Mouse (Mus musculus) stomach, embryonic 14.5 days (tissue): ENCODE results near the gene Ripk4. TPM values are rescaled to one million over a fixed set of nuclear protein-coding genes. Genes with fewer than 3 reads are reported as not detected.
A peak's percentile ranks its signal among the peaks of the same experiment; 100 is the strongest.

Source experiments
- ATAC-seq: fragments of 200-750 bp; cut with Nextera tagmentation; 2 replicates; pipeline ENCODE4 v1.8.0; 2017; ENCODE audit warnings: low read depth, moderate TSS enrichment; ENCODE audit not compliant: insufficient number of reproducible peaks, insufficient read depth, low FRiP score
- H3K27ac ChIP-seq: fragments of 300-500 bp; sonication (generic); 2 replicates; pipeline ENCODE4 v1.5.1; 2014; ENCODE audit warnings: mild to moderate bottlenecking, low read length, moderate library complexity, mixed read lengths
- H3K27me3 ChIP-seq: fragments of 300-500 bp; sonication (generic); 2 replicates; pipeline ENCODE4 v1.6.1; 2014; ENCODE audit warnings: low read length, control low read depth, mixed read lengths; ENCODE audit not compliant: control insufficient read depth, insufficient read depth
- H3K36me3 ChIP-seq: fragments of 300-500 bp; sonication (generic); 2 replicates; pipeline ENCODE4 v1.6.1; 2014; ENCODE audit warnings: mild to moderate bottlenecking, control low read depth, low read length, moderate library complexity, mixed read lengths; ENCODE audit not compliant: control insufficient read depth, insufficient read depth
- H3K4me1 ChIP-seq: fragments of 300-500 bp; sonication (generic); 2 replicates; pipeline ENCODE4 v1.6.1; 2014; ENCODE audit warnings: low read length, control low read depth, mixed read lengths; ENCODE audit not compliant: control insufficient read depth, insufficient read depth
- H3K4me2 ChIP-seq: fragments of 300-500 bp; sonication (generic); replicated peaks from 2 replicates; pipeline ENCODE4 v1.6.1; 2014; ENCODE audit warnings: low read depth, low read length, control low read depth
- H3K4me3 ChIP-seq: fragments of 300-500 bp; sonication (generic); 2 replicates; pipeline ENCODE4 v1.5.1; 2014; ENCODE audit warnings: low read depth, low read length, control low read depth
- H3K9ac ChIP-seq: fragments of 300-500 bp; sonication (generic); replicated peaks from 2 replicates; pipeline ENCODE4 v1.6.1; 2014; ENCODE audit warnings: low read depth, mild to moderate bottlenecking, control low read depth, low read length, moderate library complexity, mixed read lengths
- H3K9me3 ChIP-seq: fragments of 300-500 bp; sonication (generic); 2 replicates; pipeline ENCODE4 v1.6.1; 2016; ENCODE audit warnings: low read depth, low read length, control low read depth; ENCODE audit not compliant: control insufficient read depth
- WGBS: fragments of 180-500 bp; shearing (Covaris S2); extraction: QIAGEN DNeasy Blood & Tissue Kit; methylation state at CpG from one replicate; pipeline ENCODE4 v1.1.7; 2014; 5-methylcytosine and 5-hydroxymethylcytosine counted together
- polyA plus RNA-seq: library from polyadenylated mRNA; unstranded; fragments of >200 nt; fragmentation: Nextera tagmentation; extraction: Ambion mirVana; gene quantifications from 2 replicates; pipeline ENCODE4 v1.2.1, GENCODE M21; 2014

Ripk4 gene
- polyA plus RNA-seq, result 24.7 and 25.3 TPM in 2 replicates

DNA sequence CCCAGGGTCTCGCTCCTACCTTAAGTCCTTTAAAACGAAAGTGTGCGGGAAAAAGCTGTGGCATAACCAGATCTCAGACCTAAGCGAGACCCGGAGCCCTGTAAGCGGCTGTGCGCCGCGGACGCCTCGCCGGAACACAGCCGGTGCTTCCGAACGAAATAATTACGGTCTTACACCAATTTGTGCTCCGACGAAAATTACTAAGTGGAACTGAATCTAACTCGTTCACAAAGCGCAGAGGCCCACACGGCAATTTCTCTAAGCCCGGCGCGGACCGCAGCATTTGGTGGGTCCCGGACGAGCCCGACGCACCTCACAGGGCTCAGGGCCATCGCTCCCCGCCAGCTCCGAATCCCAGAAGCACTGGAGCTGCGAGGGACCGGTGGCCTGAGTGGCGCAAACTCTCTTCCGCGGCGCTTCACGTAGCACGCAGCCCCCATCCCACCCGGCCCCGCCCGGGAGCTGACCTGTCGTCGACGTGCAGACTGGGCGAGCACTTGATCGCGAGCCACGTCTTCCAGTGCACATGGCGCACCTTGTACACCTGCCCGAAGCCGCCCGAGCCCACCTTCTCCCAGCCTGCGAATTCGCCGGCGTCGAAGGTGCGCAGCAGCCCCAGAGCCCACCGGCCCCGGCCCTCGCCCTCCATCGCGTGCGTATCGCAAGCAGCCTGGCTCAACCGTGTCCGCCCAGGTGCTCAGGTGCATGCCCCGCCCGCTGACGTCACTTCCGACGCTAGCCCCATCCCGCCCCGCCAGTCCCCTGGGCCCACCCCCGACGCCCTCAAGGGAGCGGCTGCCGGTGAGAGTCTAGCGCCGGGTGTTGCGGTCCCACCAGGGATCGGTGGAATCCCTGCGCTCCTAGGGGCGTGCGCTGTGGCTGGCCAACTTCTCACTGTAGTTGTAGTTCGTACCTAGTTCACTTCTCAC lies at the start of gene Ripk4:
Gene Ripk4, minus strand, starts transcription at position 727 of the 929 bp plus-strand sequence.
- Histone ChIP-seq H3K9me3 (no peaks in the 10 kb centered on the region), H3K4me1 (no peaks in the 10 kb centered on the region), H3K4me2 (peak within 1 kb of the TSS; percentile 57), H3K4me3 (peak within 1 kb of the TSS; percentile 50), H3K9ac (peak within 1 kb of the TSS; percentile 41), H3K27me3 (peaks cover 12% of the 10 kb centered on the region), H3K36me3 (no peaks in the 10 kb centered on the region), H3K27ac (peak within 1 kb of the TSS; percentile 44; the same call in 1 of the 2 replicates)
- WGBS, result under 1% methylated on average over 88 of the region's 88 CpGs
- peak; percentile 87 for ATAC-seq

DNA sequence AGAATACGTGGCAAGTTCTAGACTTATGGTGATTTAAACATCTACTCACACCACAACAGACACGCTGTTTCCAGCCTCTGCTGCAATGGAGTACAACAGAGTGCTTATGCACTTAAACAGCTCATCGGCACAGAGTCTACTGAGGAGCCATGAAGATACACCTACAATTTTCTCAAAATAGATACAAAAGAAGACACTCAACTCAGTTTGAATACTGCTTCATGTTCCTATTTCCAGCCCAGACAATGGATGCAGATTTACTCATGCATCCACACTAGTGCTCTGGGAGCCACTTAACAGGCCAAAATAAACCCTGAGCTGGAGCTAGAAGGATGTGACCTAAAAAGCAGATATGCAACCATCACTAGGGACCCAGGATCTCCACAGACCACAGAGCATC lies 45.3 kb upstream of the Ripk4 start:
- Histone ChIP-seq H3K4me2 (no peak overlapping the region), H3K9me3 (no peaks in the 10 kb centered on the region), H3K4me1 (no peaks in the 10 kb centered on the region), H3K9ac (no peak overlapping the region), H3K4me3 (no peak overlapping the region), H3K27ac (no peak overlapping the region), H3K36me3 (peaks cover 72% of the 10 kb centered on the region), H3K27me3 (no peaks in the 10 kb centered on the region)
- no peak for ATAC-seq
- WGBS, result 91% methylated on average over 3 of the region's 3 CpGs

DNA sequence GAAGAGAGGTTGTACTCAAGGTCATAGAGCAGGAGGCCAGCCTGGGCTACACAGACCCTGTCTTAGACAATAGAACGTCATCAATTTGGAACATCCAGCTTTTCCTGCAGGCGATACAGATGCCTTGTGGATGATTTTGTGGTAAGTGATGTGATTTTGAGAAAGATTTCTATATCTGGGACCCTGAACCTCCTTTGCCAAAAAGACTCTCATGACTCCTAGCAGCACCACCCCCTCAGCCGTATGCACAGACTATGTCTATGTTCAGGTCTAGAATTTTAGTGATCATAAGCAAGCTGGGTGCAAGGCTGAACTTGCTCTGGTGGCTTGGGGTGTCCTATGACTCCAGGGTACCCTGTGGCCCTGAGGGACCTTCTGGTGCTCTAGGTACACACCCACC lies 42.1 kb upstream of the Ripk4 start:
- Histone ChIP-seq H3K4me3 (no peak overlapping the region), H3K27ac (no peak overlapping the region), H3K4me1 (no peaks in the 10 kb centered on the region), H3K27me3 (no peaks in the 10 kb centered on the region), H3K4me2 (no peak overlapping the region), H3K9ac (no peak overlapping the region), H3K9me3 (no peaks in the 10 kb centered on the region), H3K36me3 (peaks cover 61% of the 10 kb centered on the region)
- 96% methylated on average over 3 of the region's 3 CpGs for WGBS
- ATAC-seq, result no peak

DNA sequence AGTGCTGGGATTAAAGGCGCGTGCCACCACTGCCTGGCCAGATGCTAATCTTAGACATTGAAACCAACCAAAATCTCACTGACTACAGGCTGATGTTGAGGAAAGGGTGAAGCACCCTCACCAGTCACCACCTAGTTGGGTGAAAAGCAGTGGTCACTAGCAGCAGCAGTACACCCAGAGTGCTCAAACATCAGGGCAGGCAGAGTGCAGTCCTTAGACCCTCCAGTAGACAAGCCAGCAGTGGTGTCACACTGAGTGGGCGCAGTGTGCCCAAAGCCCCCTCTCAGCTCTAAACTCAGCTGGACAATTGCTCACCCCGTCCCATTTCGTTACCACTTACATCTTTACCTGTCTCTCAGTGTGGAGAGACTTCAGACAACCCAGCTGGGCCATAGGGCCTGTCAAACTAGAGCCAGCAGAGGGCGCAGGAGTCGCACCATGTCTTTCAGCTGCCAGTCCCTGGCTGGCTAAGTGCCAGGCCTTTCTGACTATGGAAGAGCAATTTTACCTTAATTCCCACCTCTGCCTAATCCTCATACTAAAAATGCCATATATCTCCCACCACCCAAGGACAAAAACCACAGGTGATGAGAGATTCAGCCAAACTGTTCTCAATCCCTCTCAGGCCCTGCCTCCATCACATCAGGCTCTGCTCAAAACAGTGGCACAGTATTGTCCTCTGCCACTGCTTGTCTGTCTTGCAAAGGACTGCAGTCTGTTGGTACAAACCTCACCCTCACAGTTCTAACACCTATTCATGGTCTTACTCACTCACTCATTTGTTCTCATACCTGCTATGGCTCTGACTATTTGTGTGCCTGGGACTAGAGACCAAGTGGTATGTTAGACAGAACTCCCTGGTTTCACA lies 41.3 kb upstream of the Ripk4 start:
- Histone ChIP-seq H3K4me3 (no peak overlapping the region), H3K9me3 (no peaks in the 10 kb centered on the region), H3K27ac (no peak overlapping the region), H3K4me2 (no peak overlapping the region), H3K36me3 (peaks cover 55% of the 10 kb centered on the region), H3K27me3 (no peaks in the 10 kb centered on the region), H3K4me1 (no peaks in the 10 kb centered on the region), H3K9ac (no peak overlapping the region)
- ATAC-seq, result no peak
- 81% methylated on average over 7 of the region's 7 CpGs for WGBS

DNA sequence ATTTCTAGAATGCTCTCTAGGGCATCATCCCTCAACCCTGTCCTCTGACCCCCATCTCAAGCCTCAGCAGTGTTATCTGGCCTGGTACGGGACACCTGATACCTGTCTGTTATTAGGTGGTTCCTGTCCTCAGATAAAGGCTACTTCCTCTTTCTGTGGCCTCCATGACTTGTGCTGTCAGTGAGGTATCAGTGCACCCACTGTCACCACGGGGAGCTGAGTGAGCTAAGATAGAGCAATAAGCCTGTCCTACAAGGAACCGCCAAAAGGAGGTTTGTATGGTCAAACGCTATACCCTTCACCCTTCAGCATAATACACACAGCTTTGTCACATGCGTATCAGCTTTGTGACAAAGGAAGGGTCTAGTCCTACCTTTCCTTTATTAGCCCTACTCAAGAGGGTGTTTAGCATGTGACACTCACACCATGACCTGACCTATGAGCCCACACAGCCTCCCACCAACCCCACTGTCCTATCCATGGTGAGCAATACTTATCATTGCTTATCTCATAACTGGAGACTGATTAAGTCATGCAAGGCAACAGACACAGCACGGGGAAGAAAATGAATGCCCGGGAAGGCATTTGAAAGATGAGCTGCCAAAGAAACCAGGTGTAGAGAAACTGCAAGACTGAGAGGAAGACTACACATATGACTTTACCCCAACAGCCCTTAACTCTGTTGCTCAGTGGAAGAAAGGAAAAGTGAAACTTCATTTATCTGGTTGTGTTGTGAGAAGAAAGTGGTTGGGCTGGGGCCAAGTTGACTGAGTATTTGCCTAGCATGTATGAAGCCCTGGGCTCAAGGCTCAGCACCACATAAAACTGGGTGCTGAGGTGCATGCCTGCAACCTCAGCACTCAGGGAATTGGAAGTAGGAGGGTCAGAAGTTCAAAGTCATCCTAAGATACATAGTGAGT lies 34.6 kb upstream of the Ripk4 start:
- Histone ChIP-seq H3K36me3 (peaks cover 39% of the 10 kb centered on the region), H3K4me2 (no peak overlapping the region), H3K27ac (no peak overlapping the region), H3K9ac (no peak overlapping the region), H3K4me3 (no peak overlapping the region), H3K9me3 (no peaks in the 10 kb centered on the region), H3K27me3 (no peaks in the 10 kb centered on the region), H3K4me1 (no peaks in the 10 kb centered on the region)
- 85% methylated on average over 7 of the region's 7 CpGs for WGBS
- no peak for ATAC-seq

DNA sequence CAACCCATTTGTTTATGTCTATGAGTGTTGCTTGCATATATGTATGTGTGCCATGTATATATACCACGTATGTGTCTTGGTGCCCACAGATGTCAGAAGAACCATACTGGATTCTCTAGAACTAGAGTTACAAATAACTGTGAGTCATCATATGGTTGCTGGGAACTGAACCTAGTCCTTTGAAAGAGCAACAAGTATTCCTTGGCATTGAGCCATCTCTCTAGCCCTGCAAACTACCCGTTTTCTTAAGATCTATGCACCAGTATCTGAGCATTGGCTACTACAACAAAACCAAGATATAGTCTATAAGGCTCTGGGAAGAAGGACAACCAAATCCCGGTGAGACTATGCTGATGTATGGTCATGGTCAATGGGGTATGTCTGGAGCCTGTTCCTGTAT lies 33.6 kb upstream of the Ripk4 start:
- Histone ChIP-seq H3K4me1 (no peaks in the 10 kb centered on the region), H3K36me3 (peaks cover 35% of the 10 kb centered on the region), H3K9ac (no peak overlapping the region), H3K27ac (no peak overlapping the region), H3K4me2 (no peak overlapping the region), H3K4me3 (no peak overlapping the region), H3K27me3 (no peaks in the 10 kb centered on the region), H3K9me3 (no peaks in the 10 kb centered on the region)
- WGBS, result 87% methylated on average over 3 of the region's 3 CpGs
- no peak for ATAC-seq

DNA sequence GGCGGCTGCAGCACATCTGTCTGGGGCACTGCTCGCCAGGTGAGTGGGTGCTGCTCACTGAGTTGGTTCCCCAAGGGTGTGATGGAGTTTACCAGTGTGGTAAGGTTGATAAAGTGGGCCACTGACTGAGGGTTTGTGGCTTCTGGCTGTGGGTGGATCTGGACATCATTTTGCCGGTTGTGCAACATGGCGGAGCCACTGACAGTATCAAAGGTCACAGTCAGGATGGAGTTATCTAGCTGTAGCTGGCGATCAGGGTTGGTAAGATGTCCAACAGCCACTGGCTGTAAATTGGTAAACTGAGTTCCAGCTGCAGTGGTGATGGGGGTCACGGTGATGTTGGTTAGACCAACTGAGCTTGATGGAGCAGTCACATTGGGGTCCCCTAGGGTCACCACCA lies 30.7 kb upstream of the Ripk4 start:
- ATAC-seq, result no peak
- Histone ChIP-seq H3K4me3 (no peak overlapping the region), H3K4me2 (no peak overlapping the region), H3K27me3 (no peaks in the 10 kb centered on the region), H3K4me1 (no peaks in the 10 kb centered on the region), H3K9me3 (no peaks in the 10 kb centered on the region), H3K36me3 (peaks cover 28% of the 10 kb centered on the region), H3K9ac (no peak overlapping the region), H3K27ac (no peak overlapping the region)
- 95% methylated on average over 6 of the region's 6 CpGs for WGBS

DNA sequence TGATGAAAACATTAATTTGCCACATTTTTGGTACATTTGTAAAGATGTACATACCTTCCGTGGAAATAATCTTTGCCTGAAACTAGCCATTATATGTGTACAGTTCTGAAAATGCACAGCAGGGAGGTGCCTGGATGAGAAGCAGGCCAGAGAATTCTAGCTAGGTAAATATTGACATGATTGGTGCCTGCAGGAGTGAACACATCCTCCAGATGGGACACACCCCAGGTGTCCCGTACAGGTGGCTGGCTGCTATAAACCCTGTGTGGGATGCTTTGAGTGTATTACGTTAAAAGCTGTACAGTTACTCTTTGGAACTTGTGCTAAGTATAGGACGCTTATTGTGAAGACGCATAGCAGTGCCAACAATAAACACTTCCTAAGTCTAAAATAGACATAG lies 19.5 kb upstream of the Ripk4 start:
- Histone ChIP-seq H3K9ac (no peak overlapping the region), H3K4me2 (no peak overlapping the region), H3K9me3 (no peaks in the 10 kb centered on the region), H3K27ac (no peak overlapping the region), H3K36me3 (no peaks in the 10 kb centered on the region), H3K27me3 (no peaks in the 10 kb centered on the region), H3K4me3 (no peak overlapping the region), H3K4me1 (no peaks in the 10 kb centered on the region)
- no peak for ATAC-seq
- 66% methylated on average over 5 of the region's 5 CpGs for WGBS
